Mouse (Mus musculus) T-cell, adult 2 months (primary cell): ENCODE results near the gene Rhof.

Experiments used
- DNase-seq: peaks from one replicate; pipeline ENCODE4 v3.0.0; 2022; ENCODE audit warnings: low spot score

Rhof gene

GRCm38 (mm10) chr5:123134875-123135382 is 2.4 kb upstream of the Rhof start:
- DNase-seq, result no peak

GRCm38 (mm10) chr5:123134186-123134874 is 1.8 kb upstream of the Rhof start:
- DNase-seq, result no peak

- DNase-seq, result no peak
Observed at GRCm38 (mm10) chr5:123133784-123134143, 1.3 kb upstream of the Rhof start.

- peak; percentile 89 for DNase-seq
Observed at GRCm38 (mm10) chr5:123133083-123133783, 741 bp upstream of the Rhof start.

- no peak for DNase-seq
Observed at GRCm38 (mm10) chr5:123130814-123131148, 1.7 kb downstream of the Rhof start.

- DNase-seq, result no peak
Observed at GRCm38 (mm10) chr5:123130030-123130813, 2.3 kb downstream of the Rhof start.

- DNase-seq, result no peak
Observed at GRCm38 (mm10) chr5:123129170-123129757, 3.2 kb downstream of the Rhof start.

GRCm38 (mm10) chr5:123128426-123129169 is 3.9 kb downstream of the Rhof start:
- peak; percentile 94 for DNase-seq

- DNase-seq, result no peak
Observed at GRCm38 (mm10) chr5:123127031-123127430, 5.5 kb downstream of the Rhof start.

GRCm38 (mm10) chr5:123125638-123126406 is 6.7 kb downstream of the Rhof start:
- peak; percentile 72 for DNase-seq

GRCm38 (mm10) chr5:123125105-123125504 is 7.4 kb downstream of the Rhof start:
- no peak for DNase-seq

GRCm38 (mm10) chr5:123122181-123122580 is 10.3 kb downstream of the Rhof start:
- no peak for DNase-seq

- DNase-seq, result no peak
Observed at GRCm38 (mm10) chr5:123120624-123121215, 11.8 kb downstream of the Rhof start.

- no peak for DNase-seq
Observed at GRCm38 (mm10) chr5:123118826-123119225, 13.7 kb downstream of the Rhof start.

GRCm38 (mm10) chr5:123117773-123118172 is 14.7 kb downstream of the Rhof start:
- no peak for DNase-seq

- DNase-seq, result peak; percentile 71
Observed at GRCm38 (mm10) chr5:123117257-123117656, 15.2 kb downstream of the Rhof start.

GRCm38 (mm10) chr5:123116080-123116479 is 16.4 kb downstream of the Rhof start:
- DNase-seq, result no peak

GRCm38 (mm10) chr5:123114924-123115323 is 17.6 kb downstream of the Rhof start:
- no peak for DNase-seq

GRCm38 (mm10) chr5:123114109-123114508 is 18.4 kb downstream of the Rhof start:
- DNase-seq, result no peak

GRCm38 (mm10) chr5:123110296-123110721 is 22.2 kb downstream of the Rhof start:
- no peak for DNase-seq
